In the genomic region with DNA sequence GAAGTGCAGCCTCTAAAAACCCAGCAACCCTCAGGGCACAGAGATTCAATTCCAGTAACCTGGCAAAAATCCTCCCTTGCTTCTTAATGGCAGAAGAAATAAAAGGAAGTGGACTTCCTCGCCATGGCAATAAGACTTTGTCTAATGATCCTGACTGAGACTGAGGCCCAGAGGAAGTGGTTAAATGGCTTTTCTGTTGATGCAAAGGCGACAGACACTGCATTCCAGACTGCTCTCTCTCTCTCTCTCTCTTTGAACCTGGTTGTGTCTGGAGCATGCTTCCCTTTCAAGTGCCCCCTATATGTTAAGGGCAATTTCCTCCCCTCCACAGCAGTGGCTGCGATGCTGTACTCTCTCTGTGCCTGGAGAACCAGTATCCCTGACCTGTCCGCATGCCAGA, we compare ENCODE assay signal across 25 mouse cellular contexts.
DNase-seq lines count a peak whose midpoint lies in the region; ATAC-seq lines count a peak whose summit lies in the region.
"Had no signal": no experiment of that assay in that cellular context is flagged by ENCODE, and none has a peak within 500 bp of the region (broad histone marks: within the 10 kb centered on the region; RNA-seq: fewer than 3 reads in every experiment).

No protein-coding gene starts in this region.

- no peak overlapping the region for H3K4me3 ChIP-seq in limb, embryonic 12.5 days (replicated peaks)
- H3K4me3 ChIP-seq in limb, embryonic 10.5 days: no peak overlapping the region
- H3K4me3 ChIP-seq: embryonic facial prominence, embryonic 13.5 days; forebrain, embryonic 10.5 days; heart, adult 2 months; heart, embryonic 10.5 days; heart, embryonic 13.5 days had no signal

- peaks cover 57% of the 10 kb centered on the region for H3K36me3 ChIP-seq in limb, embryonic 12.5 days
- no peaks in the 10 kb centered on the region for H3K36me3 ChIP-seq in limb, embryonic 10.5 days

- H3K9ac ChIP-seq in limb, embryonic 12.5 days (replicated peaks): no peak overlapping the region
- H3K9ac ChIP-seq: embryonic facial prominence, embryonic 13.5 days; forebrain, postnatal 0 days; heart, embryonic 13.5 days; hindbrain, embryonic 14.5 days had no signal

- 0 out of 2 replicates have a peak, but pooled peaks cover 9% of the 10 kb centered on the region for H3K4me1 ChIP-seq in limb, embryonic 12.5 days (replicated peaks)
- H3K4me1 ChIP-seq in limb, embryonic 10.5 days: peaks cover 7% of the 10 kb centered on the region; the same call in 1 of the 2 replicates
- H3K4me1 ChIP-seq: embryonic facial prominence, embryonic 13.5 days; forebrain, embryonic 10.5 days; heart, embryonic 10.5 days; heart, embryonic 13.5 days had no signal

- H3K4me2 ChIP-seq in limb, embryonic 12.5 days: no peak overlapping the region
- H3K4me2 ChIP-seq: embryonic facial prominence, embryonic 13.5 days; heart, embryonic 13.5 days; hindbrain, embryonic 14.5 days had no signal

- DNase-seq in limb, embryonic 10.5 days (ENCODE audit: low spot score): no peak
- peak; percentile 17 for DNase-seq in forelimb bud, embryonic 11.5 days (ENCODE audit: low read depth, low spot score)
- no peak for DNase-seq in spleen, adult 18-20 months
- DNase-seq: adrenal gland, postnatal 25 days; cerebellum, adult 11-12 months; cerebellum, adult 8-10 months; cerebellum, postnatal 36 days; forebrain, postnatal 0 days; gastrocnemius, postnatal 25 days; heart, adult 2 months; heart, postnatal 14 days; heart, postnatal 4 days had no signal

- no peak for ATAC-seq in limb, embryonic 12.5 days (ENCODE audit: insufficient number of reproducible peaks, insufficient read depth, low FRiP score, low TSS enrichment, low read depth)
- ATAC-seq in common myeloid progenitor, adult 5-6 weeks (replicated peaks; ENCODE audit: low read depth, poor library complexity, severe bottlenecking): peak; percentile 65
- ATAC-seq in megakaryocyte-erythroid progenitor cell, adult 5-6 weeks (replicated peaks; ENCODE audit: low FRiP score, low TSS enrichment, poor library complexity, severe bottlenecking): 0 out of 2 replicates have a peak, but pooled peaks have one; percentile 29
- no peak for ATAC-seq in erythroblast, adult 5-6 weeks (replicated peaks; ENCODE audit: low FRiP score, poor library complexity, severe bottlenecking)
- ATAC-seq: activated CD4-positive, CD25-positive, alpha-beta regulatory T cell, adult 4 months; CD4-positive, CD25-positive, alpha-beta regulatory T cell, adult 4 months; forebrain, embryonic 14.5 days; forebrain, postnatal 0 days; intestine, postnatal 0 days had no signal

- WGBS in limb, embryonic 12.5 days: 14% methylated on average over 4 of the region's 4 CpGs
- WGBS in limb, embryonic 10.5 days: 30% methylated on average over 4 of the region's 4 CpGs

- no peaks in the 10 kb centered on the region for H3K9me3 ChIP-seq in limb, embryonic 12.5 days
- no peaks in the 10 kb centered on the region for H3K9me3 ChIP-seq in limb, embryonic 10.5 days (replicated peaks)
- H3K9me3 ChIP-seq: embryonic facial prominence, embryonic 13.5 days; forebrain, embryonic 10.5 days; heart, embryonic 10.5 days; heart, embryonic 13.5 days had no signal

- no peaks in the 10 kb centered on the region for H3K27me3 ChIP-seq in limb, embryonic 12.5 days
- no peaks in the 10 kb centered on the region for H3K27me3 ChIP-seq in limb, embryonic 10.5 days (ENCODE audit: low read depth, poor library complexity, severe bottlenecking)
- H3K27me3 ChIP-seq: embryonic facial prominence, embryonic 13.5 days; heart, embryonic 13.5 days had no signal

- 0 out of 2 replicates have a peak overlapping the region, but pooled peaks have one; percentile 4 for H3K27ac ChIP-seq in limb, embryonic 12.5 days
- no peak overlapping the region for H3K27ac ChIP-seq in limb, embryonic 10.5 days
- H3K27ac ChIP-seq: embryonic facial prominence, embryonic 13.5 days; forebrain, embryonic 10.5 days; heart, adult 2 months; heart, embryonic 10.5 days; heart, embryonic 13.5 days; hindbrain, embryonic 14.5 days had no signal

Comparison
In these comparisons a context has a peak if more than half of its experiments do, and no peak if none do; other contexts are left out.
1. ATAC-seq: peak in common myeloid progenitor, adult 5-6 weeks (single experiment) and megakaryocyte-erythroid progenitor cell, adult 5-6 weeks (single experiment); none in limb, embryonic 12.5 days (single experiment) and erythroblast, adult 5-6 weeks (single experiment).